Mouse (Mus musculus): ENCODE results near the gene Cntnap5a. TPM values are rescaled to one million over a fixed set of nuclear protein-coding genes. Genes with fewer than 3 reads are reported as not detected.

Cntnap5a gene
- polyA plus RNA-seq, 1 experiment = 0.02 TPM

- TF ChIP-seq MAX (IDR thresholded peaks at IDR 0.05; ENCODE audit: low read depth) (no peak), REST (IDR thresholded peaks at IDR 0.05; ENCODE audit: insufficient read depth, insufficient read length) (no peak), POLR2A (IDR thresholded peaks at IDR 0.05; ENCODE audit: insufficient read length, low read depth) (no peak), E2F4 (IDR thresholded peaks at IDR 0.05; ENCODE audit: insufficient read depth) (no peak), MYOD1 (IDR thresholded peaks at IDR 0.05; ENCODE audit: control insufficient read depth in 1 of 3, insufficient read length in 2 of 3, low read depth in 2 of 3) (no peak), POLR2AphosphoS2 (IDR thresholded peaks at IDR 0.05; ENCODE audit: insufficient read length, low read depth) (no peak), MYOG (IDR thresholded peaks at IDR 0.05; ENCODE audit: control insufficient read depth in 1 of 3, insufficient read depth in 1 of 3, insufficient read length in 2 of 3, low read depth in 2 of 3) (no peak), USF1 (IDR thresholded peaks at IDR 0.05; ENCODE audit: low read depth) (no peak), SRF (IDR thresholded peaks at IDR 0.05; ENCODE audit: control insufficient read depth, insufficient read length, low read depth) (no peak)
- no peak overlapping the region for H3K4me2 ChIP-seq (ENCODE audit: low read depth)
- no peaks in the 10 kb centered on the region for H3K36me3 ChIP-seq (ENCODE audit: control insufficient read depth, insufficient read depth)
- no peaks in the 10 kb centered on the region for H3K79me2 ChIP-seq (ENCODE audit: control insufficient read depth, insufficient read depth)
- no peaks in the 10 kb centered on the region for H3K27me3 ChIP-seq (ENCODE audit: control insufficient read depth, insufficient read depth, insufficient read length)
- no peak overlapping the region for H3K4me3 ChIP-seq
- no peak overlapping the region for H3ac ChIP-seq (ENCODE audit: control insufficient read depth, insufficient read length)
Observed at GRCm38 (mm10) chr1:115945892-115946291, 261.3 kb downstream of the Cntnap5a start.

DNA sequence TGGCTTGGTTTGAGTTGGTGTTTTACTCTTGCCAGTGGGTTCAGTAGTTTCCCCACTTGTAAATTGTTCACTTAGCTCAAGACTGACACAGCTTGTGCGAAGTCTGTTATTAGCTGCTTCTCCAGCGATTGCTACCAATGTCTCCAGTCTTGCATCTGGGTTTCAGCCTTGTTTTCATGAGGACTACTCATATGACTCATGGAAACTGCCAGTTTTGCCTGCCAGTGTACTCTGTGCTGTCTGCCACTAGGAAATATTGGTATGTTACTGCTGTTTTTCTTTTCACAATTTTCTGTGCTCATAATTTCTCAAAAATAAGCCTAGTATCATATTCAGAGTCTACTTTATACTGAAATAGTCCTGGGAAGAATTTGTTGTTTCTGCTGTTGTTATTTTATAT is 272.0 kb downstream of the Cntnap5a start:
- TF ChIP-seq POLR2AphosphoS2 (IDR thresholded peaks at IDR 0.05; ENCODE audit: insufficient read length, low read depth) (no peak), TCF12 (IDR thresholded peaks at IDR 0.05; ENCODE audit: insufficient read depth, poor library complexity, severe bottlenecking) (no peak), REST (IDR thresholded peaks at IDR 0.05; ENCODE audit: insufficient read depth, insufficient read length) (no peak), POLR2A (IDR thresholded peaks at IDR 0.05; ENCODE audit: insufficient read length, low read depth) (no peak), USF1 (IDR thresholded peaks at IDR 0.05; ENCODE audit: low read depth) (no peak), MYOD1 (IDR thresholded peaks at IDR 0.05; ENCODE audit: control insufficient read depth in 1 of 3, insufficient read length in 2 of 3, low read depth in 2 of 3) (no peak), SRF (IDR thresholded peaks at IDR 0.05; ENCODE audit: control insufficient read depth, insufficient read length, low read depth) (no peak), MAX (IDR thresholded peaks at IDR 0.05; ENCODE audit: low read depth) (no peak), CEBPB (IDR thresholded peaks at IDR 0.05; ENCODE audit: insufficient read depth, poor library complexity, severe bottlenecking) (no peak), MYOG (IDR thresholded peaks at IDR 0.05; ENCODE audit: control insufficient read depth in 1 of 3, insufficient read depth in 1 of 3, insufficient read length in 2 of 3, low read depth in 2 of 3) (no peak), E2F4 (IDR thresholded peaks at IDR 0.05; ENCODE audit: insufficient read depth) (no peak), TCF3 (IDR thresholded peaks at IDR 0.05; ENCODE audit: insufficient read length, low read depth) (no peak)
- Histone ChIP-seq H3K4me3 (no peak overlapping the region), H3K36me3 (ENCODE audit: control insufficient read depth, insufficient read depth) (no peaks in the 10 kb centered on the region), H3K27me3 (ENCODE audit: control insufficient read depth, insufficient read depth, insufficient read length) (no peaks in the 10 kb centered on the region), H3ac (ENCODE audit: control insufficient read depth, insufficient read length) (no peak overlapping the region), H3K79me2 (ENCODE audit: control insufficient read depth, insufficient read depth) (no peaks in the 10 kb centered on the region), H3K4me2 (ENCODE audit: low read depth) (no peak overlapping the region)

GRCm38 (mm10) chr1:115964993-115965575 is 280.5 kb downstream of the Cntnap5a start:
- TF ChIP-seq POLR2A (IDR thresholded peaks at IDR 0.05; ENCODE audit: insufficient read length, low read depth) (no peak), SRF (IDR thresholded peaks at IDR 0.05; ENCODE audit: control insufficient read depth, insufficient read length, low read depth) (no peak), REST (IDR thresholded peaks at IDR 0.05; ENCODE audit: insufficient read depth, insufficient read length) (no peak), POLR2AphosphoS2 (IDR thresholded peaks at IDR 0.05; ENCODE audit: insufficient read length, low read depth) (no peak), TCF3 (IDR thresholded peaks at IDR 0.05; ENCODE audit: insufficient read length, low read depth) (no peak), MYOG (IDR thresholded peaks at IDR 0.05; ENCODE audit: control insufficient read depth in 1 of 3, insufficient read depth in 1 of 3, insufficient read length in 2 of 3, low read depth in 2 of 3) (no peak), USF1 (IDR thresholded peaks at IDR 0.05; ENCODE audit: low read depth) (no peak), E2F4 (IDR thresholded peaks at IDR 0.05; ENCODE audit: insufficient read depth) (no peak), MAX (IDR thresholded peaks at IDR 0.05; ENCODE audit: low read depth) (no peak), CEBPB (IDR thresholded peaks at IDR 0.05; ENCODE audit: insufficient read depth, poor library complexity, severe bottlenecking) (no peak), TCF12 (IDR thresholded peaks at IDR 0.05; ENCODE audit: insufficient read depth, poor library complexity, severe bottlenecking) (no peak), MYOD1 (IDR thresholded peaks at IDR 0.05; ENCODE audit: control insufficient read depth in 1 of 3, insufficient read length in 2 of 3, low read depth in 2 of 3) (no peak)
- H3K4me3 ChIP-seq = no peak overlapping the region
- H3K4me2 ChIP-seq (ENCODE audit: low read depth) = no peak overlapping the region
- no peaks in the 10 kb centered on the region for H3K27me3 ChIP-seq (ENCODE audit: control insufficient read depth, insufficient read depth, insufficient read length)
- no peaks in the 10 kb centered on the region for H3K36me3 ChIP-seq (ENCODE audit: control insufficient read depth, insufficient read depth)
- no peak overlapping the region for H3ac ChIP-seq (ENCODE audit: control insufficient read depth, insufficient read length)
- no peaks in the 10 kb centered on the region for H3K79me2 ChIP-seq (ENCODE audit: control insufficient read depth, insufficient read depth)

GRCm38 (mm10) chr1:115990204-115990603 is 305.6 kb downstream of the Cntnap5a start:
- Histone ChIP-seq H3K79me2 (ENCODE audit: control insufficient read depth, insufficient read depth) (no peaks in the 10 kb centered on the region), H3K36me3 (ENCODE audit: control insufficient read depth, insufficient read depth) (no peaks in the 10 kb centered on the region), H3K4me3 (no peak overlapping the region), H3K27me3 (ENCODE audit: control insufficient read depth, insufficient read depth, insufficient read length) (no peaks in the 10 kb centered on the region), H3K4me2 (ENCODE audit: low read depth) (no peak overlapping the region), H3ac (ENCODE audit: control insufficient read depth, insufficient read length) (no peak overlapping the region)
- TF ChIP-seq TCF3 (IDR thresholded peaks at IDR 0.05; ENCODE audit: insufficient read length, low read depth) = no peak
- no peak for TF ChIP-seq USF1 (IDR thresholded peaks at IDR 0.05; ENCODE audit: low read depth)
- TF ChIP-seq MYOD1 (IDR thresholded peaks at IDR 0.05; ENCODE audit: control insufficient read depth in 1 of 3, insufficient read length in 2 of 3, low read depth in 2 of 3) = no peak
- no peak for TF ChIP-seq TCF12 (IDR thresholded peaks at IDR 0.05; ENCODE audit: insufficient read depth, poor library complexity, severe bottlenecking)
- no peak for TF ChIP-seq POLR2AphosphoS2 (IDR thresholded peaks at IDR 0.05; ENCODE audit: insufficient read length, low read depth)
- no peak for TF ChIP-seq E2F4 (IDR thresholded peaks at IDR 0.05; ENCODE audit: insufficient read depth)
- TF ChIP-seq SRF (IDR thresholded peaks at IDR 0.05; ENCODE audit: control insufficient read depth, insufficient read length, low read depth) = no peak
- TF ChIP-seq MYOG (IDR thresholded peaks at IDR 0.05; ENCODE audit: control insufficient read depth in 1 of 3, insufficient read depth in 1 of 3, insufficient read length in 2 of 3, low read depth in 2 of 3) = no peak
- TF ChIP-seq POLR2A (IDR thresholded peaks at IDR 0.05; ENCODE audit: insufficient read length, low read depth) = no peak
- TF ChIP-seq CEBPB (IDR thresholded peaks at IDR 0.05; ENCODE audit: insufficient read depth, poor library complexity, severe bottlenecking) = no peak
- no peak for TF ChIP-seq REST (IDR thresholded peaks at IDR 0.05; ENCODE audit: insufficient read depth, insufficient read length)

All from myocyte (in vitro differentiated cells).